Mouse (Mus musculus) heart, postnatal 36 days (tissue): ENCODE measurements around the gene Ccrl2. TPM values are rescaled to one million over a fixed set of nuclear protein-coding genes. Genes with fewer than 3 reads are reported as not detected.

Experiments
- DNase-seq, 2 experiments: peaks; one replicate each; pipeline ENCODE4 v3.0.0; 2021 to 2022
- intact Hi-C: fragments of 180-260 bp; cut with DNase I; formaldehyde crosslinking; loops from one replicate; pipeline ENCODE4 v1.15.1; 2025
- total RNA-seq, 2 experiments: library from RNA; stranded (reverse); gene quantifications; 2 replicates each; pipeline ENCODE4 v1.2.3; 2021

Ccrl2 gene
- total RNA-seq, 2 experiments from 2014 or later = 14.3 to 21.1 TPM

GRCm38 (mm10) chr9:111067052-111067451 is 9.7 kb upstream of the Ccrl2 start:
- DNase-seq = no peak
- intact Hi-C loops = no loop called here

DNA sequence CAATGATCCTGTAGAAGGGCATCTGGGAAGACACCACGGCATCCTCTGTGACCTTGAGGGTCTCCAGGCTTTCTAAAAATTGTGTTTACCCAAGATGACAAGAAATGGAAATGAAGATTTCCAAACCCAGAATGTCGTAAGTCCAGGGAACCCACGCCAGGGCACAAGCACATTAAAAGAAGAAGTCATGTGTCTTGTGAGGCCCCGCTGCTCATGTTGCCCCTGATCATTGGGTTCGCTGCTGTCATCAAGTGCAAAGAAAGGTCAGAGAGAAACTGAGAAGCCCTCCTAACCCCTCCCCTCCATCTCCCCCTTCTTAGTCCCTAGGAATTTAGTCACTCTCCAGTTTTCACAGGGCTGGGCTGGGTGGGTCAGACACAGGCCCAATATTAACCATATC is 5.5 kb upstream of the Ccrl2 start:
- DNase-seq = no peak
- intact Hi-C loops = no loop called here

DNA sequence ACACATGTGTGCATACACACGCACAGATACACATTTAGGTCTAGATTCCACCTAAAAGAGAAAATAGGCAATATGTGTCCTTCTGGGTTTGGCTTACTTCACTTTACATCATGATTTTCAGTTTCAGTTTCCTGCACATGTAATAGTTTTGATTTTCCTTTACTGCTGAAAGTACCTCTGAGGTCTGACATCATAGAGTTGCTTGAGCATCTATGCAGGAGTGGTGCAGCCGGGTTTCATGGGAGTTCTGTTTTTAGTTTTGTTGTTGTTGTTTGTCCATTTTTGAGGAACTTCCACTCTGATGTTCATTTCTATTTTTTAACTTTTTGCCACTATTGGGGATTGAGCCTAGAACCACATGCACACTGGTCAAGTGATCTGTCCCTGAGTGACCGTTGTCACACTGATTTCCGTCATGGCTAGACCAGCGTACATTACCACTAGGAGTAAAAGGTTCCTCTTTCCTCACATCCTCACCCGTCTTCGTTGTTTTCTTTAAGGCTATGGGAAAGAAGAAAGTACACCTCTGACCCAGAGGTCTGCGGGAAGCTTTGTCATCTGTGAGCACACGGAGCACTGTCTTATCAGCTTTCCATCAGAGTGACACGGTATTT is 1.7 kb upstream of the Ccrl2 start:
- no peak for DNase-seq
- intact Hi-C loops = no loop called here

GRCm38 (mm10) chr9:111057544-111058370 is 438 bp upstream of the Ccrl2 start:
- DNase-seq = no peak
- intact Hi-C loops = no loop called here

GRCm38 (mm10) chr9:111056519-111056797 is 861 bp downstream of the Ccrl2 start:
- no peak for DNase-seq
- intact Hi-C loops = no loop called here

DNA sequence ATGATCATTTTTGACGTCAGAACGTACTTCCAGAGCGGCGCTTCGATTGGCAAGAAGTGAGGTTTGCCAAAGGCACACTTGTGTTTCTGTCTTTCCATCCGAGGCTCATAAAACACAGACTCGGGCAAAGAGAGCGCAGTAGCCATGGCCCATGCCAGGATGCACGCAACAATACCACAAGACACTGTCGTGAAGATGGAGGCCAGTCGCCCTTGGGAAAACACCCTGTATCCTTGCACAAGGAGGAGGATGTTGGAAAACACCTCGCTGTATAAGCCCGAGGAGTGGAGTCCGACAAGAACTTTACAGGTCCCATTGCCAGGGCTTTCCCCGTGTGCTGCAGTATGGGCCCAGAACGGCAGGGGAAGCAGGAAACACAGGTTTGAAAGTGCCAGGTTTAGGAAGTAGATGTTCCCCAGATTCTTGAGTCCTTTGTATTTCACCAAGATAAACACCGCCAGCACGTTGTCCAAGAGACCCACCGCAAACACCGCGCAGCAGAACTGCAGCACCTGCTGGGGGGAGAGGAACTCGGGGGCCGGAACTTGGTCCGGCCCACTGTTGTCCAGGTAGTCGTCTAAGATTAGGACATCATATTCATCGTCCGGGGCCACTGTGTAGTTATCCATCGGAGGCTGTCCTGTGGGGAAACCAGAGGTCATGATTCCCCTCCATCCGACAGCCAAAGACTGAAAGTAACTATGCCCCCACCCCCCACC is 1.4 kb downstream of the Ccrl2 start:
- no peak for DNase-seq
- intact Hi-C loops = no loop called here

- intact Hi-C loops = no loop called here
- DNase-seq = no peak
Observed at GRCm38 (mm10) chr9:111054923-111055322, 2.4 kb downstream of the Ccrl2 start.

DNA sequence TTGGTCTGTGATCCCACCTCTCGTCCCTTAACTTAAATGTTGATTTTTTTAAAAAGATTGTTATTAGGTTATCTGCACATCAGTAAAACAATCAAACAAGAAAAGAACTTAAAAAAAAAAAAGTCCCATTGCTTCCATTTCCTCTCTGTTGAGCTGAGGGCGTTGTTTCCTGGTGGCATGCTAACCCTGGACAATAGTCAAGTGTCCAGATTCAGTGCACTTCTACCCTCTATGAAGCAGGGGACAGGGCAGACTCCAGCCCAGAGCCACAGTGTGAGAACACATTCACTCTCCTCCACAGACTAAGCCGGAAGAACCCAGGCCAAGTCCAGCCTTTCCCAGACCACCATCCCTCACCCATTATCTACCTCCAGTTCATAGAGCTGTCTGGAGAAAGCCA is 8.9 kb downstream of the Ccrl2 start:
- intact Hi-C loops = loop anchor here (2.0 kb wide), 1 partner anchor 22 kb away; no protein-coding TSS in a partner anchor
- no peak for DNase-seq

DNA sequence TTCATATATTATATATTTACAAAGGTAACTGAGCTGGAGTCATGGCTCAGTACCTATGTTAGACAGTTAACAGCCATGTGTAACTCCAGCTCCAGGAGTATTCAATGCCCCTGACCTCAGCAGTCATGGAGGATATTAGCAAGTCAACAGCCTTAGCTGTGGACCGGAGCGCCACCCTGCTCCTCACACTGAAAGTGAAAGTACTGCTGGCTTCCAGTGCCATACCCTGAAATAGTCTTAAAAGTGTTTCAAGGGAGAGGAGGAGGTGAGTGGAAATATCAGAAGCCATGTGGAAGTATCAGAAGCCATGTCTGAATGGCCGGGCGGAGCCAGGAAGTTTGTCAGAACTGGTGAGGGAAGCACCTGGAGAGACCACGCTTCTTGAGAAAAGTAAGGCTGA is 10.1 kb downstream of the Ccrl2 start:
- intact Hi-C loops = no loop called here
- DNase-seq = no peak

DNA sequence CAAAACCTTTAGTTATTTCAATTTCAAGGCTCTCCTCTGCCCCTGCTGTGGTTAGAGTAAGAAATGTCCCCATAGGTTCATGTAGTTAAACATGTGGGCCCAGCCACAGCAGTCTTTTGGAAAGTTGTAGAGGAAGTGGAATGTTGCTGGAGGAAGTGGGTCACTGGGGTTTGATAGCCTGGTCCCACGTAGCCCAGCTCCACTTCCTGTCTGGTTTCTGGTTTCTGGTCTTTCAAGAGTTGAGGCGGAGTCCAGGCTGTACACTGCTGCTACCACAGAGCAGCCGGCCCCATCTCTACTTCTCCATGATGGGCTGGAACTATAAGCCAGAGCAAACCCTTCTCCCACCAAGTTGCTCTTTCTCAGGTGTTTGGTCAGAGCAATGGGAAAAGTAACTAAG is 11.1 kb downstream of the Ccrl2 start:
- DNase-seq = no peak
- intact Hi-C loops = no loop called here

DNA sequence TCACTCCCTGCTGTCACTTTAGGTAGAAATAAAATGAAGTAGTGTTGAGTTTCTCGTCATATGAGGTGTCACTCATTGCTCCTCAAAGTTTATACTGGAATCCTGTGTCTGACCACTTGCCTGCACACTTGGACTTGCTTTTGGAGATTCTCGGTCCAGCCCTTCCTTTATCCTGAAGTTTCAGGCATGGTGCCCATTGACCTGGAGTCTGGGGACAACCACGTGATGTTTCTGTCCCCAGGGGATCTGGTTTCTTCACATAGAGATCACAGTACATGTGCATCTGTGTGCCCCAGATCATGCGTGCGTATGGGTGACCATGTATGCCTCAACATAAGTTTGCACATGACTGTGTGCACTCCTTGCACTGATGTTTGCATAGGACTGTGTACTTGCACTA is 15.1 kb downstream of the Ccrl2 start:
- peak; percentile 54 to 65 for DNase-seq
- intact Hi-C loops = no loop called here

GRCm38 (mm10) chr9:111039966-111040365 is 17.4 kb downstream of the Ccrl2 start:
- peak in 1 of 2 experiments; percentile 18 for DNase-seq
- intact Hi-C loops = no loop called here

DNA sequence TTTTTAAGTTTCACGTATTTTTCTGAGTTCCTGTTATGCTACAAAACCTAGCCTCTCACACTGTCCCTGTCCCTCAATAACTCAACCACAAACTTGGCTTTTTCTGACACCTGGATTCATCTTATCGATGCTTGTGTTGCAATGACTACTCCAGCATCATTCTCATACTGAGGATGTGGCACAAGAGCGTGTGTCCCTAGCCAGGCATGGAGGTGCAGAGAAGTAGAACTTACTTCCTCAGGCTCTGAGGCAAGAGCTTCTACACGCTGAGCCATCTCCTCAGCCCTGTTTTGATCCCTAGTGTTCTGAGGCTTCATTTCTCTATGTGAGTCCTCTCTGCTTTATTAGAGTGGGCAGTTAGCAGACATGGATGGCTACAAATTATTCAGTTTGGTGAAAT is 23.6 kb downstream of the Ccrl2 start:
- DNase-seq = no peak
- intact Hi-C loops = no loop called here

DNA sequence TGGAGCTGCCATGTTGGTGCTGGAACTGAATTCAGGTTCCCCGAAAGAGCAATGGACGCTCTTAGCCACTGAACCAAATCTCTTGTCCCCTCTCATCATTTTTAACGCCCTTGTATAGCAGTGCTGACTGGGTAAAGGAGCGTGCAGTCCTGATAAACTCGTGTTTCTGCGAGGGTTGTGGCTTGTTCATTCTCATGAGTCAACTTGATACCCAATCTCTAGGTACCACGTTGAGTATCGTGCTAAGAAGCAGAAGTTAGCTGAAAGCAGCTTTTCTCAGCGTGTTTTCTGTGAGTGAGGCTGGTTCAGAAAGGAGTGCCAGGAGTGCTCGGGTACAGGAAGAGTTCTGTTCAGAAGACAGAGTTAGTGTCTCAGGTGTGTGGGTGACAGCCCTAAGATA is 30.5 kb downstream of the Ccrl2 start:
- no peak for DNase-seq
- intact Hi-C loops = no loop called here

GRCm38 (mm10) chr9:111019022-111019421 is 38.3 kb downstream of the Ccrl2 start, which contains the start of gene Ltf:
Gene Ltf, plus strand, starts transcription at chr9:111019271.
- intact Hi-C loops = no loop called here
- no peak for DNase-seq

DNA sequence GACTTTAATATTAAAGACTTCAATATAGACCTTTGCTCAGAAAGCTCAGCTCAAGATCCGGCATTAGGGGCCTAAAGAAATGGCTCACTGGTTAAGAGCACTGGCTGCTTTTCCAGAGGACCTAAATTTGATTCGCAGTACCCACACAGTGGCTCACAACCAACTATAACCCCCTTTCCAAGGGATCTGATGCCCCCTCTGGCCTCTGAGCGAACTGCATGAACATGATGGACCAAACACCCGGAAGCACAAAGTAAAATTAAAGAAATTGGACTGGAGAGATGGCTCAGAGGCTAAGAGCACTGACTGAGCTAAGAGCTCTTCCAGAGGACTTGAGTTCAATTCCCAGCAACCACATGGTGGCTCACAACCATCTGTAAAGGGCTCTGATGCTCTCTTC is 41.7 kb downstream of the Ccrl2 start:
- no peak for DNase-seq
- intact Hi-C loops = no loop called here

DNA sequence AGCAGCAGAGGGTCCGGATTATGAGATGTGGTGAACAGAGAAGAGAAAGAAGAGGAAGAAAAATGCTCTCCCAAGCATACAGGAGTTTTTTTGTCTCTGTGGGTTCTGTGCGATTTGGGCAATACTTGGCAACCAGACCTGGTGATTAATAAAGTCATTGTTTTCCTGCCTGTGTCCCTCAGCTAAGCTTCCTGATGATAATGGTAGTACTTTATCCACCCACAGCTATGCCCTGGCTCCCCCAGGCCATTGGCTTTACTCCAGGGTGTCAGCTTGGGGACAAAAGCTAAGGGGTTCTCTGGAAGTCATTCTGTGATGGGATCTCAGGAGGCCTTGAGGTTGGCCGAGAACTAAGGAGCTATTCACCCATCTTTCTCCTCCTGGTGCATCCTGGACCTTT is 45.3 kb downstream of the Ccrl2 start:
- no peak for DNase-seq
- intact Hi-C loops = no loop called here

DNA sequence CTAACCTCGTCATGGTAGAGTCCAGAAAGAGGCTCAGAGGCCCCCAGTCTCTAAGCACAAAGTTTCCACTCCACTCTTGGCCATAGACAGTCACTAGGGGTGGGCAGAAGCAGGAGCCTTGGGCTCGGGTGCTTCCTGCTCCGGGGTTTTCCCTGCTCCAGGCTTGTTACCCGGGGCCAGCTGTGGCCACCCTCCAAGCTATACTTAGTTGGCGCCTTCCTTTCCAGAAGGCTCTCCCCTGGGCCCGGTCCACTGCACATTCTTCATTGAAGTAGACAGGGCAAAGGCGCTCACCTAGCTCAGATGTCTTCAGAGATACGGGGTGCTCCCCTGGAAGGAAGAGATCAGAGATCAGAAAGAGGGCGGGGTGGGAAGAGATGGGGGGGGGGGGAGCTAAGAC is 45.8 kb downstream of the Ccrl2 start:
- intact Hi-C loops = no loop called here
- no peak for DNase-seq

- DNase-seq = no peak
- intact Hi-C loops = no loop called here
Observed at GRCm38 (mm10) chr9:111009763-111010162, 47.6 kb downstream of the Ccrl2 start.

- DNase-seq = no peak
- intact Hi-C loops = no loop called here
Observed at GRCm38 (mm10) chr9:111006544-111006943, 50.8 kb downstream of the Ccrl2 start.
